Mouse (Mus musculus) heart, adult 2 months (tissue): ENCODE results near the gene Ap3d1. TPM values are rescaled to one million over a fixed set of nuclear protein-coding genes. Genes with fewer than 3 reads are reported as not detected.

Source experiments
- DNase-seq, 2 experiments: peaks; one replicate each; pipeline ENCODE4 v3.0.0; 2021
- H3K27ac ChIP-seq: fragments of 200-600 bp; 2 replicates; pipeline ENCODE4 v1.8.1; 2022
- H3K27me3 ChIP-seq: fragments of 200-500 bp; 2 replicates; pipeline ENCODE4 v1.6.1; 2012; ENCODE audit warnings: mild to moderate bottlenecking, low read length, inconsistent platforms, mixed read lengths; ENCODE audit not compliant: control insufficient read depth, insufficient read depth
- H3K36me3 ChIP-seq: fragments of 200-500 bp; 2 replicates; pipeline ENCODE4 v1.6.1; 2012; ENCODE audit warnings: low read length, inconsistent platforms; ENCODE audit not compliant: control insufficient read depth, insufficient read depth
- H3K4me1 ChIP-seq: fragments of 200-500 bp; 2 replicates; pipeline ENCODE4 v1.6.1; 2011; ENCODE audit warnings: low read length; ENCODE audit not compliant: control insufficient read depth, insufficient read depth
- H3K4me3 ChIP-seq: fragments of 200-600 bp; 2 replicates; pipeline ENCODE4 v1.8.1; 2022
- H3K79me2 ChIP-seq: fragments of 200-500 bp; replicated peaks from 2 replicates; pipeline ENCODE4 v1.6.1; 2012; ENCODE audit warnings: mild to moderate bottlenecking, inconsistent platforms, low read length, moderate library complexity, mixed read lengths; ENCODE audit not compliant: control insufficient read depth, insufficient read depth
- H3K9ac ChIP-seq: fragments of 200-500 bp; 2 replicates; pipeline ENCODE4 v1.6.1; 2012; ENCODE audit warnings: low read depth, mild to moderate bottlenecking, control low read depth, inconsistent platforms, low read length, mixed read lengths
- CTCF ChIP-seq: fragments of 200-600 bp; IDR thresholded peaks from 2 replicates; pipeline ENCODE4 v1.8.1; 2022; ENCODE audit warnings: antibody characterized with exemption, mild to moderate bottlenecking, moderate library complexity
- EP300 ChIP-seq: fragments of 200-500 bp; IDR thresholded peaks from 2 replicates; pipeline ENCODE4 v1.6.1; 2011; ENCODE audit warnings: low read depth, low read length, control low read depth; ENCODE audit not compliant: insufficient read depth
- POLR2A ChIP-seq: fragments of 200-500 bp; IDR thresholded peaks from 2 replicates; pipeline ENCODE4 v1.6.1; 2011; ENCODE audit warnings: mild to moderate bottlenecking, low read depth, low read length, control low read depth; ENCODE audit not compliant: insufficient read depth
- WGBS: fragments of 180-500 bp; shearing (Covaris S2); methylation state at CpG from one replicate; pipeline ENCODE4 v1.1.7; 2018; 5-methylcytosine and 5-hydroxymethylcytosine counted together
- intact Hi-C: fragments of 180-260 bp; cut with DNase I; formaldehyde crosslinking; loops from one replicate; pipeline ENCODE4 v1.15.1; 2025
- polyA plus RNA-seq: library from polyadenylated mRNA; depleted of rRNA; stranded (reverse); fragments of >200 nt; gene quantifications from 2 replicates; pipeline ENCODE4 v1.2.3, GENCODE M21; 2012
- total RNA-seq, 2 experiments: library from RNA; stranded (reverse); gene quantifications; 2 replicates each; pipeline ENCODE4 v1.2.3; 2021

The Ap3d1 gene
- total and polyA plus RNA-seq, 3 experiments = 40.2 to 52.9 (median 42.6) TPM

DNA sequence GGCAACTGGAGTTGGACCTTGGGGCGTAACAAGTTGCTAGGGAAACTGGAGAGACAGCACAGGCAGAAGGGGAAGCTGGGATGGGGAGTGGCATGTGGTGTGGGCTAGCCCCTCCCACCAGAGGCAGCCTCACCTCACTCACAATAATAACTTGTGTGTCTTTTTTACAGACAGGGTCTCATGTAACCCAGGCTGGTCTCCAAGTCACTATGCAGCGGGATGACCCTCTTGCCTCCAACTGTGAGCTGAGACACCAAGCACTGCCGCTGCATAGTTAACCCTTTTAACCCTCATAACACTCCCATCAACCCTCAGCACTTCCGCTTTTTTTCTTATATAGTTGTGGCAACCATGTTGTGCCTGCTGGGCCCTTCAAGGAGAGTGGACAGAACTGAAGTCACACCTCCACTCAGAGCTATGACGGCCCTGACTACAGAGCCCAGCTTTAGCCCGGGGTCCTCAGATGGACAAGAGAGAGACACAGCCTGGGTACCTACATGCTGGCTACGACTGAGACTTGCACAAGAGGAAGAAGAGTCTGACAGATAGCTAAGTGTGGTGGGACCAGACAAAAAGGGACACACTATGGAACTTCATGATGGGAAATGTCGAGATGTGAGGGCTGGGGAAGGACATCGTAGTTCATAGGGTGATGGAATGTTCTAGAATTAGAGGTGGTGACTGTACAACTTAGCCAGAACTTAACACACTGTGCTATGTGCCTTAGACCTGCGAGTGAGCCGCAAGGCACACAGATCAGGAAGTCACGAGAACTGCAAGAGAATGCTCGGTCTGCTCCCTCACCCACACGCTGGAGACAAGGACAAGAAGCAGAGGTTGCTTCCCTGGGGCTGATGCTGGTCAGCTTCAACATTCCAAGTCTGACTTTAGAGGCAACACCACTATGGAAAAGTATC lies 49.6 kb downstream of the Ap3d1 start:
- Histone ChIP-seq H3K27ac (no peak overlapping the region; the same call in 1 of the 2 replicates), H3K36me3 (no peaks in the 10 kb centered on the region; the same call in 1 of the 2 replicates), H3K27me3 (no peaks in the 10 kb centered on the region), H3K9ac (0 out of 2 replicates have a peak overlapping the region, but pooled peaks have one; percentile 11), H3K79me2 (no peaks in the 10 kb centered on the region), H3K4me3 (no peak overlapping the region), H3K4me1 (peaks cover 9% of the 10 kb centered on the region)
- 74% methylated on average over 14 of the region's 14 CpGs for WGBS
- DNase-seq = peak; percentile 32 to 71
- TF ChIP-seq POLR2A = no peak
- intact Hi-C loops = no loop called here

DNA sequence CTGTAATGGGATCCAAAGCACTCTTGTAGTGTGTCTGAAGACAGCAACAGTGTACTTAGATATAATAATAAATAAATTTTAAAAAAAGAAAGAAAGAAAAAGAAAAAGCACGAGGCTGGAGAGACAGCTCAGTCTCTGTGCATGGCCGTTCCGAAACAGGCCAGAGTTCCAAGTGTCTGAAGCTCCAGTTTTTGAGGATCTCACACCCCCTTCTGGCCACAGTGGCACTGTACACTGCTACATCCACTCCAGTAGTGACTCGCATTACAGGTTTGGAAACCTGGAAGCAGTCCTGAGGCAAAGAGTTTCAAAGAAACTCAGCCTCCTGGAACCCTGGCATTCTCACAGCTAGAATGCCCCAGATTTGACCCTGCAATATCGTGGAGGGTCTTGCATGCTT lies 54.2 kb downstream of the Ap3d1 start:
- no peak for TF ChIP-seq POLR2A
- TF ChIP-seq CTCF = peak; percentile 95
- peak; percentile 90 for TF ChIP-seq EP300
- Histone ChIP-seq H3K27me3 (no peaks in the 10 kb centered on the region), H3K4me3 (no peak overlapping the region), H3K4me1 (no peaks in the 10 kb centered on the region; the same call in 1 of the 2 replicates), H3K79me2 (no peaks in the 10 kb centered on the region), H3K36me3 (no peaks in the 10 kb centered on the region), H3K27ac (no peak overlapping the region), H3K9ac (no peak overlapping the region)
- intact Hi-C loops = loop anchor here (1.0 kb wide), 2 partner anchors 77 to 122 kb away; no protein-coding TSS in a partner anchor
- WGBS = 12% methylated on average over 5 of the region's 5 CpGs
- DNase-seq = peak; percentile 71 to 78

DNA sequence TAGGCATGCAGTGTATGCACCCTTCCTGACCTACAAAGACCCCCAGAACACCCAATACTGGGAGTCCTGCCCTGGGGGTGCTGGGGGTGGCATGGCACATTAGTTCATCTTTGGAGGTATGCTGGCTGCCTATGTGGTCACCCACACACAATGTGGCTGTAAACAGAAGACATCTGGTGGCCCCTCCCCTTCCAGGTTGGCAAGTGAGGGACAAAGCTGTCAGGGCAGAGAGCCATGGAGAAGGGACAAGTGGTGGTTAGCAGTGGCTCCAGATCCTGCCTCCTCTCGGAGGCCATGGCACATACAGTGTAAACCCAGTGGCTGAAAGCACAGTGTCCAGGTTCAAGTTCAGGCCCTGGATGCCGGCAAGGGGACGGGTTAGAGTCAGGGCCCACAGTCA lies 55.4 kb downstream of the Ap3d1 start:
- H3K27ac ChIP-seq = no peak overlapping the region
- H3K9ac ChIP-seq = no peak overlapping the region
- no peak for DNase-seq
- WGBS = 87% methylated on average over 3 of the region's 3 CpGs
- no peak overlapping the region for H3K4me3 ChIP-seq
- no peak for TF ChIP-seq CTCF
- no peak for TF ChIP-seq POLR2A
- no peak for TF ChIP-seq EP300
- H3K27me3 ChIP-seq = no peaks in the 10 kb centered on the region
- no peaks in the 10 kb centered on the region for H3K36me3 ChIP-seq
- intact Hi-C loops = no loop called here
- no peaks in the 10 kb centered on the region for H3K79me2 ChIP-seq
- H3K4me1 ChIP-seq = no peaks in the 10 kb centered on the region

DNA sequence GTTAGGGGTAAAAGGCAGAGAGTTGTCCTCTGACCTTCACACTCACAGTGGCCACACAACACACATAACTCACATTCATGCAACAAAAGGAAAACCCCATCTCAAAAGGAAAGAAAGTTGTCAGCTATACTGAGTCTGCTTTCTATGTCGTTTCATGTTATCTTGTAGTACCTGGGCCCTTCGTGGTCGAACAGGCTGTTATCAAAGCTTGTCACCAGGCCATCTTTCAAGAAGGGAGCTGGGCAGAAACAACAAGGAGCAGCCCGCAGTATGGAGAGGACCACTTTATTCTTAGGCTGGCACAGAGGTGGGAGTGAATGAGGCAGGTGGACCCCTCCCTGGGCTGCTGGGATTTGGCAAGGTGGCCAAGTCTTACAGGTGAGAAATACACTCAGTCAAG lies 57.1 kb downstream of the Ap3d1 start:
- WGBS = 78% methylated on average over 4 of the region's 4 CpGs
- H3K4me3 ChIP-seq = no peak overlapping the region
- DNase-seq = no peak
- no peaks in the 10 kb centered on the region for H3K27me3 ChIP-seq
- TF ChIP-seq EP300 (no peak), CTCF (no peak), POLR2A (no peak)
- intact Hi-C loops = loop anchor here (1.0 kb wide), 1 partner anchor 26 kb away; no protein-coding TSS in a partner anchor
- H3K9ac ChIP-seq = no peak overlapping the region
- no peak overlapping the region for H3K27ac ChIP-seq
- H3K79me2 ChIP-seq = no peaks in the 10 kb centered on the region
- H3K4me1 ChIP-seq = peaks cover 3% of the 10 kb centered on the region
- no peaks in the 10 kb centered on the region for H3K36me3 ChIP-seq

DNA sequence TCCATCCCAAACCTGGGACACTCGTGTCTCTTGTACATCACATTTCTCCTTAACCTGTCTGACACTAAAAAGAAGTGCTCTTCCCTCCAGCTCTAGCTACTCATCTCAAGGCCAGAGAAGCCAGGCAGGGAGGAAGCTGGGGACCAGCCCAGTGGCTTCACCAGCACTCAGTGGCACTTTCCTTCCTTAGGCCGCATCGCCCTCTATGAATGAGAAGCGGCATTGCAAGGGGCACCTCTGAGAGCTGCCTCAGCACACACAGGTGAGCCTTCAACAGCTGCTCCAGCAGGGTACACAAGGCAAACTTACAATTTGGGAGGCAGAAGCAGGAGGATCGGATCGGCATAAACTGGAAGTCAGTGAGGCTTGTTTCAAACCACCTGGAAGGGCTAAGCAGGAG lies 57.9 kb downstream of the Ap3d1 start:
- intact Hi-C loops = loop anchor here (1.0 kb wide), 1 partner anchor 25 kb away; no protein-coding TSS in a partner anchor
- no peaks in the 10 kb centered on the region for H3K36me3 ChIP-seq
- H3K9ac ChIP-seq = no peak overlapping the region
- no peak overlapping the region for H3K4me3 ChIP-seq
- H3K4me1 ChIP-seq = peaks cover 10% of the 10 kb centered on the region
- no peak for TF ChIP-seq POLR2A
- TF ChIP-seq EP300 = peak; percentile 85; the same call in 1 of the 2 replicates
- TF ChIP-seq CTCF = peak; percentile 96
- H3K27ac ChIP-seq = no peak overlapping the region
- no peaks in the 10 kb centered on the region for H3K79me2 ChIP-seq
- DNase-seq = peak; percentile 72 to 77
- 61% methylated on average over 6 of the region's 6 CpGs for WGBS
- no peaks in the 10 kb centered on the region for H3K27me3 ChIP-seq

DNA sequence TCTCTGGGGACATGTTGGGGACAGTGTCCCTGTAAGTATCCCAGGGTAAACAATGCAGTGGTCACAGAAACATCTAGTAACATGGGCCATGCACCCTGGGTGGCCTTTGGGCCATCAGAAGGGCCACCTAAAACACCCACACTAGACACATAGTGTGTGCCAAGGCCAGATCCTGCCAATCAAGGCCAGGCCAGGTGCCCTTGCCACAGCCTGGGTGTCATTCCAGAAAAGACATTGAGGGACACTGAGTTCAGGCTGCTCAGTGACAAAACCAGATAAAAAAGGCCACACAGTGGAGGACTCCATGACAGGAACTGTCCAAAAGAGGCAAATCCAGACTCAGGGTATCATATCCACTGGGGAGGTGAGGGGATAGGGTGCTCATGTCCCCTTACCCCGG lies 58.4 kb downstream of the Ap3d1 start:
- Histone ChIP-seq H3K9ac (no peak overlapping the region), H3K27me3 (no peaks in the 10 kb centered on the region), H3K79me2 (no peaks in the 10 kb centered on the region), H3K4me3 (no peak overlapping the region), H3K4me1 (peaks cover 14% of the 10 kb centered on the region), H3K27ac (no peak overlapping the region), H3K36me3 (0 out of 2 replicates have a peak, but pooled peaks cover 3% of the 10 kb centered on the region)
- TF ChIP-seq CTCF = no peak
- TF ChIP-seq POLR2A = no peak
- TF ChIP-seq EP300 = no peak
- WGBS = 88% methylated on average over 1 of the region's 1 CpGs
- intact Hi-C loops = loop anchor here (1.0 kb wide), 1 partner anchor 24 kb away; no protein-coding TSS in a partner anchor
- DNase-seq = no peak
